Mouse (Mus musculus) R1 (cell line): ENCODE measurements at regions not wholly inside any gene's neighbourhood (a gene's known extent, or its start where the extent isn't known, plus 50 kb on each side); places are given as distances from the start of the nearest gene placed in this dataset.
A peak's percentile ranks its signal among the peaks of the same experiment; 100 is the strongest.

ENCODE experiments used
- DNase-seq: peaks from one replicate; pipeline ENCODE4 v3.0.0-alpha.2; 2018; ENCODE audit warnings: low read depth, low spot score

DNA sequence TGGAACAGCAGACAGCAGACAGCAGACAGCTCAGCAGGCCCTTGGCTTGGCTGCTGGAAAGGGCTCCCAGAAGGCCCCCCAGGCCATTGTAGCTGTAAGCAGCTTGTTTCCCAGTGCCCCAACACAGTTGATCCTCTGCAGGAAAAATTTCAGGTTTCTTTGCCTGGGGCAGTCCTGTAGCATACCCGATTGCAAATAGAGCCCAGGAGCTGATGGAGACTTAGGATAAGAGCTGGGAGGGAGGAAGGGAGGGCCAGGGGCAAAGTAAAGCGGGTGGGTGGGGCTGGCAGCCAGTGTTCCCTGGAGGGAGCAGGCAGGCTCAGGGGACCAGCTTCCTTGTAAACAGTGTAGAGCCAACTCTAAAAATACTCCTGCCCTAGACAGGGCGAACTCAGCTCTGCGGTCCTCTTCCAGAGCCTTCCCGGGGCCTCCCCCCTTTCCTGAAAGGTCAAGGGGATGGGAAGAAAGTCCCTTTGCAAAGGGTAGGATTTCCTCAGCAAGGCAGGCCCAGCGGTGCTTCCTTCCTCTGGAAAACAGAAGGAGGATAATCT is 101.8 kb upstream of the Jun start:
- peak; percentile 23 for DNase-seq

DNA sequence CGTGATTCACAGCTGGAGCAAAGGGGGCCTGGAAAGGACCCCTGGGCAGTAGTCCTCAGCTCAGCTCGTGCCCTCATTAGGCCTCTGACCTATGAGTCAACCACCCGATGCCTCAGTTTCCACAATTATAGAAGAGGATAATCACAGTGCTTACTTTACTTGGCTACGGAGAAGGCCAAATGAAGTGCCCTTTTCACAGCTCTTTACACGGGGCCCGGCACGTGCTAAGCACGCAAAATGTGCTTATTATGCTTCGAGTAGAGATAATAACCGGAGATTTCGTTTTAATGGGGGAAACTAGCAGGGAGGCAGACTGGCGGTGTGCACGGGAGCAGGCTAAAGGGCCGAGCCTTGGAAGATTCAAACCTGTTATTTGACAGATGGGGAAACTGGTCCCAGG is 102.4 kb upstream of the Jun start:
- no peak for DNase-seq

DNA sequence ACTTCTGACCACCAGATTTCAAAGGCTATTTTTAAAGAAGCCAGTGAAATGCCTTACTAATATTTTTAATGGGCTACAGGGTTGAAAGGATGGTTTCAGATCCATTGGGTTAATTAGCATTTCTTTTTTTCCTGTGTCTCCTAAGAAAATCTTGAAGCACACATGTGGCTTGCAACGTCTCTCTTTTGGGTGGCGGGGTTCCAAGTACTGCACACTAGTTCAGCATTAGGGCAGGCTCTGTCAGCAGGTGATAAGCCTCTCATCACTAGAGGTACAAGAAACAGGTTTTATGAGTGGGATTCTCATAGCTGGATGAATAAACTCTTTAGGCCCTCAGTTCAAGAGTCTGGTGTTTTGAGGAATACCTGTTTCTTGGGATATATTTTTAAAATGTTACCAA is 103.2 kb upstream of the Jun start:
- no peak for DNase-seq

DNA sequence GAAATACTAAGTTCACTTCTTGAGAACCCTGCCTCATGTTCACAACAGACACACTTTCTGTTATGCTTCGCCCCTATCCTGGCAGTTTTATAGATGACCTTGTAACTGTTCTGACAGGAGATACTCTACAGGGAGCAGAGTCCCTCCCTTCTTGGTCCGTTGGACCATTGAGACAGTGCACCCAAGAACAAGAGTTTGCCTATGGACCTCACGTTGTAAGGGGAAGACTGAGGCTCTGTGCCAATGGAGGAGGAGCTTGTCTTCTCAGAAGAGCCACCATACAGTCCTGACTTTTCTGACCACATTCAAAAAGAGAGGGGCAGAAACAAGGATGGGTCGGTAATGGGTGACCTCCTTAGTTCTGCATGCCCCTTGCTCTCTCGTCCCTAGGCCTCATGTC is 103.8 kb upstream of the Jun start:
- DNase-seq: no peak

DNA sequence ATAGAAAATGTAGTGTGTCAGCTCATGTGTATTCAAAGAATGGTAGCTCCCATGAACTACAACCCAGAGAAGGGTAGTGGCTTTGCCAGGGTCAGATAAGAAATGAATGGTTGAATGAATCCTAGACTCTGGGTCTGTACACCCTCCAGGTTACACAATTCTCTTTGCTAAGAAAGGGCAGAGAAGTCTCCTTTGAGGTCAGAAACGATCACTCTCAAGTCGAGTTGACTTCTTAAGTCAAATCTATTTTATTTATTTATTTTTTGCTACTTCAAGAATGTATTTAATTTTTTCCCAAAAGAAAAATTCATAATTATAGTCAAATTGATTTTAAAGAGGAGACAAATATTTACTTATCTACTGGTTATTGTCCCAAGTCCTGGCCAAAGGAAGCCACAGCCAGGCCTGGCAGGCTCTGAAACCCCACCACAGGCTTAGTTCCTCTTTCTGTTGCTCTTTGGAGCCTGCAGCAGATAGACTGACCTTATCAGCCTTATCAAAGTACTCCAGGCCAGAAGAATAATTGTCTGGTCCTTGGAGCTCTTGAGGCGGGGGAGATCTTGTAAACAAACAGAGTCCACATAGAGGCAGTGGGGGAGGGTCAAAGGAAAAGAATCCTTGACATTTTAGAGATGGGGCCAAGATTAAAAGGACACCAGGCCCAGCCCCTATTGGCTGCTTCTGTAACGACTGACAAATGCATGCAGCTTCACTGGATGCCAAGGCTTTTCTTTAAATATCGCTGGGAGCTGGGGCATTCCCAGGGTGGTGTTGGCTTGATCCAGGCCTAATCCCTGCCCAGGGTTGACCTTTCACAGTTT is 104.6 kb upstream of the Jun start:
- DNase-seq: no peak

DNA sequence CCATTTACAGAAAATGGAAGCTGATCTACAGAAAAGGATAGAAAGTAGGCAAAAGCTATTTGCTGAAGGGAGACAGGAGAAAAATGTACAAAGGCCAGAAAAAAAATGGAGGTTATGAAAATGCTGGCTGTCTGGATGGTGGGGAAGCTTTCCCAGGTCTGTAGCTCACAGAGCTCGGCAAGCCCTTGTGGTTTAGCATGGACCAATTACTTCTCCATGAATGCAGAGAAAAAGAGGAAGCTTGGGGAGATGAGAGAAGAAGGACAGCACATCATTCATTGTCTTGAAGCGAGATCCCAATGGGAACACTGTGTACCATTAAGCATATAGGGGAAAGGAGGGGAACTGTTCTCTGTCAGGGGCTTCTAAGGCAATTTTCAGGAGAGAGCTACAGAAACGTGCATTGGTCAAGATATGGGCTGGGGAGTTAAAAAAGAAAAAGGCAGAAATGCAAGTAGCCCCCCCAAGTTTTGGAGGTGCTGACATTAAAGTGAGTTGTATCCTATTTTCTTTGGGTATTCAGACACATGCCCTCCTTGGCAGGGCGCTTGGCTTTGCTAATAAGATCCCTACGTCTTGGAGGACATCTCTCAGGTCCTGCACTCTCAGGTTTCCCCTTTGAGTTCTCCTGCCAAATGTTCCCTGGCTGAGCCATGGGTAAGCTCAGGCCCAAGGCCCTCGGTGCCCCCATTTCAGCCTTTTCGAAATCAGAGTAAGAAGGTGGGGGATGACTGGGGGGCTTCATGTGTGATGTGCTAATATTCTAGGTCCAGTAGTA is 105.8 kb upstream of the Jun start:
- DNase-seq: no peak

DNA sequence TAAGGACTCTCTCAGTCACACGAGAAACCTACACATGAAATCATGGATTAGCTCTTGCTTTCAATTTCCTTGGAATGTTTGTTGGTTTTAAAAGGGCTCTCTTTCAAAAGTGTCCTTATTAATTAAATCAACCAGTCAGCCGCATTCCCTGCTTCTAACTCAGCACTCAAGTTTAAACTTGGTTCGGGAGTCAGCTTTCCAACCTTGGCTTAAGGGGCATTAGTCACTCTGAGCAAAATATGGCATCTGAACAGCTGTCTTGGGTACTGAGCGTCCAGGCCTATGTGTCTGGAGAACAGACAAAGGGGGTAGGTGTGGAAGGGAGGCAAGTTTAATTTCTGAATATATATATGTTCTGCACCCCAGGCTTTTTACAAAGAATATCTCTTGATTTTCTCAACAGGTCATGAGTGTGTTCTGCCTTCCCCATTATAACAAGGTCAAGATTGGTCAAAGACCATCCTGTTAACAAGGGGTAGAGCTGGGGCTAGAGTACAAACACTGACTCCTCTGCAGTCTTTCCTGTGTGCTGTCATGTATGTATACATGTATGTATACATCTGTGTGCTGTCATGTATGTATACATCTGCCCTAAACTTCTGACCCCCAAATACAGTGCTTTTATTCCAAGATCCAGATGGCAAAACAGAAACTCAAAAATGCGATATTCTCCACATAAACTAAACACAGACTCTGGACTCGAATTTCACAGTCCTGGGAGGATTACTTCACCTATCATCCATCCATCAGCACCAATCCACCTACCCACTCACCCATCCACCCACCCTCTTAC is 106.8 kb upstream of the Jun start:
- DNase-seq: no peak

DNA sequence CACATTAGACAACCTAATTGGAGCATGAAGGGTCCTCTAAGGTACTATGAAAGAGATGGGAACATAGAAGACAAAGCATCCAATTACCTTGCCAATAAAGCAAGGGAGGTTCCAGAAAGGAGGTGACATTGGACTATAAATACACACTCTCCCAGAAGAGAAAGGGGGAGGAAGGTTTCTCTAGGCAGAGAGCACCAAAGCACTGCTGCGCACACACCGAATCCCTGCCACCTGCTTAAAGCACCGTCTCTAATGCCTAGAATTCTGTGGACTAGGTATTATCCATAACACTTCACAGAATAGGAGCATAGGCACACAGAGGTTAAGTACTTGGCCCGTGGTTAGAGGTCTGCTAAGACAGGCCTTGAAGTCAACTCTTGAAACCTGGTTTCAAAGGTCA is 107.8 kb upstream of the Jun start:
- DNase-seq: no peak

DNA sequence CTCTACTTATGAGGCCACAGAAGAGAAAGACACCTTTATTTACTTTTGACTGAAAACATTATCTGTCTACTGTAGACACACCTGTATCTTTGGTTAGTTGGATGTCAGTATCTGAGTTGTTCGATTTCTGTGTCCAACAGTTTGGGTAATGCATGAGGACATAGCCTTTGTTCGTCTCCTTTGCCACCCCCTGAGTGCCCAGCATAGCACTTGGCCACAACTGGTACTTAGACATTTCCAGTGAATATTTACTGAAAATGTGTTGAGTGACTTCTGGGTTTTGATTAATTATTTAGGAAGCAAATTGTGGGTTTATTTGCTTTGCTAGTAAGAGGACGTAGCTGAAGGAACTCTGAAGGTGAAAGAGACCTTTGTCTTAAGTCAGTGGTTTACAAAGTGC is 108.4 kb upstream of the Jun start:
- DNase-seq: no peak

DNA sequence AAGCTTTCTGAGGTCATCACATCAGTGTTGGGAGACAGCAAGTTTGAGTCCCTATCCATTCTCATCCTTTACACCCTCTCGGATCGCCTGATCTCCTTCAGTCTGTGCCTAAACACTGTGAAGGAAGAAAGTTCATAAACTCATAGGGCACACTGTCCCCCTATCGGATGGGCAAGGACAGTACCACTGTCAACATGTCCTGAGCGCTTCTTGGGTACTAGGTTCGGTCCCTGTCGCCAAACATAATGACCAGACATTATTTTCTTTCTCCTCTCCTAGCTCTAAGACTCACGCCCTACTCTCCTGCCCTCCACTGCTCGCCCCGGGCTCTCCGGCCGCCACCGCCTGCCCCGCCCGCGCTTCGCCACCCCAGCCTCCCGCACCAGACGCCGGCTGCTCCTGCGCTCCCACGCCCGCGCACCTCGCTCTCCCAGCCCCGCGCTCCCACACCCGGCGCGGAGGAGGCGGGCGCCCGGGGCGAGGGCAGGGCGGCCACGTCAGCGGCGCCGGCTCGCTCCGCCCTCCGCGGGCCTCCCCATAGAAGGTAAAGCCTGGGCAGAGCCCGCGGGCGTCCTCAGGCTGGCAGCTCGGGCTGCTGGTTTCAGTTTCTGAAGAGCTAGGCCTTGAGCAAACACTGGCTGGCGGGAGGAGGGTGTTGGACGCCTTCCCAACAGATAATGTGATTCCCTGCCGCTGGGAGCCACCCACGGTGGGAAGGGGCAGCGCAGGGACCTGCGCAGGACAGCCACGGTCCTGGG is 109.1 kb upstream of the Jun start:
- peak; percentile 68 for DNase-seq

DNA sequence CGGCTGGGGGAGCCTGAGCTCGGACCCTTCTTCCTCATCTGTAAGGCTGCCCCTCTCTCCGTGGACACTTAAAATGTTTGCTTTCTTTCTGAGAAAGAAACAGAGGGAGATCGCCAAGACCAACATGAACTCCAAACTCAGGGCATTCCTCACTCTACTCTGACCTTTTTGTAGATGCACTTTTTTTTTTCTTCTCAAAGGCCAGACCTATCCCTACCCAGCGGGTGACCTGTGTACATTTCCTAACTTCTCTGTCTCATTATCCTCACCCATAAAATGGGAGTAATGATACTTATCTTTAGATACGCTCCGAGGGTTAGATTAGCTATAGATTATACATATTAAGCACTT is 109.6 kb upstream of the Jun start:
- DNase-seq: peak; percentile 43

DNA sequence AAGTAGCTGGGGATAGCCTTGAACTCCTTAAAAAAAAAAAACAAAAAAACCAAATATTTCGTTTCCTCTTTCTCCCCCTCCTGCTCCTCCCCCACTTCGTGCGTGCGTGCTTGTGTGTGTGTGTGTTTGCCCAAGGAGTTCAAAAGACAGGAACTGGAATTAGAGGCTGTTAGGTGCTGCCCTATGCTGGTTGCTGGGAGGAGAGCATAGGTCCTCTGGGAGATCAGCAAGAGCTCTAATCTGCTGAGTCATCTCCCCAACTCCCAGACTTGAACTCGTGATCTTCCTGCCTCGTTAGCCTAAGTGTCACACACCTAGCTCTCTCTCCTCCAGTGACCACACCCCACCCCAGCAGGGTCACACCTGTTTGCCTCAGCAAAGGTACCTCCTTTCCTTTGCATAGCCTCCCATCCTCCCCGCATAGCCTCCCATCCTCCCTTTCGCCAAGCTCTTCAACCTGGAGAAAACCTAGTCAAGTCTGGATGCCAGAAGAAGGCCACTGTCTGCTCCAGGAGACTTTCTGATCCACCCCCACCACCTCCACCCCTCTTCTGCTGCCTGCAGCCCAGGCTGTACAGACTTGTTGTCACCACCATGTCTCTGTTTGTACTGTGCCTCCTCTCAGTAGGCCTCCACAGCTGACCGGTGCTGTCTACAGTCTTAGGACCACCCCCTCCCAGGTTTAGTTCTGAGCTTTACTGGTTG is 110.5 kb upstream of the Jun start:
- DNase-seq: peak; percentile 48

DNA sequence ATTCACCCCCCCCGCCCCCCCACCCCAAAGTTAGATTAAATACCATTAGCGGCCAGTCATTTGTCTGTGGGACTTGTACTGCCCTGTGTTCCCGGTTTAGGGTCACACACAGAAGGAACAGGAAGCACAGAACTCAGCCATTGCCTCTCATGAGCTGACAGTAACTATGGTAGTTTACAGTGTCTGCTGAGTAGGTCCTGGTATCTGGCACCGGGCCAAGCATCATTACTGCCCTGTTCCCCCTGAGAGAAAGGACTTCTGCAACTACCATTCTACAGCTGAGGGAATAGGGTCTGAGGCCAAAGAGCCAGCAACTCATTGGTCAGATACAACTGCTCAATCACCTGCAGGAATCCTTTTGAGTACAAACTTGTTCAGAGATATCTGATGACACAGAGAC is 111.4 kb upstream of the Jun start:
- DNase-seq: no peak

DNA sequence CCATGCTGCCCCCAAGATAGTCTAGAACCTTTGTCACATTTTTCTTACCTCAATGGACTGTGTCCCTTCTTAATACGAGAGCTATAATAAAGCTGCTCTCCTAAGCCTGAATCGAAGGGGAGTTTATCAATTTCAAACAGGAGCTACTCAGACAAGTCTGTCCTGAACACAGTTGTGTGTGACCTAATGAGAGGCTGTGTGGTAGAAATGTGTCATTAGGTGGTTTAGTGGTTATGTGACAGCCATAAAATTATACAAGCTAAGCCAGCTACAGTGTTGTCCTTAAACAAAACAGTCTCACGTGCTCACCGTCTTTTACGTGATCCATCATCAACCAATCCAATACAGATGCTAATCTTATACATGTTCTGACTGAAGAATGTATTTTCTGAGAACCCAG is 114.5 kb upstream of the Jun start:
- no peak for DNase-seq

DNA sequence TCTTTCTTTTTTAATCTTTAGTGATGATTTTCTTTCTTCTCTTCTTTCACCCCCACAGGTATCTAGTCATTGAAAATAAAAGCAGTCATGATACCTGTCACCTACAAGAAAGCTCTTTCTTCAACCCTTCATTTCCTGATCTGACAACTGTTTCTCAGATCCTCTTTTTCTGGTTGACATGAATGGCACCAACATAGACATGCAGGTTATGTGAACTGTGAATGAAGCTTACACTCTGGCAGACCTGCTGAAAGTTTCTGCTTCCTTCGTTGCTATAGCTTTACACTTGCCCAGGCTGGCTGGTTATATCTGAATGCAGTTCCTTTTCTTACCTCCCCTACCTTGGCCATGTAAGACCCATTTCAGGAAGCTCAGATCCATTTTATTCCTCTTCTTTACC is 115.2 kb upstream of the Jun start:
- DNase-seq: no peak

DNA sequence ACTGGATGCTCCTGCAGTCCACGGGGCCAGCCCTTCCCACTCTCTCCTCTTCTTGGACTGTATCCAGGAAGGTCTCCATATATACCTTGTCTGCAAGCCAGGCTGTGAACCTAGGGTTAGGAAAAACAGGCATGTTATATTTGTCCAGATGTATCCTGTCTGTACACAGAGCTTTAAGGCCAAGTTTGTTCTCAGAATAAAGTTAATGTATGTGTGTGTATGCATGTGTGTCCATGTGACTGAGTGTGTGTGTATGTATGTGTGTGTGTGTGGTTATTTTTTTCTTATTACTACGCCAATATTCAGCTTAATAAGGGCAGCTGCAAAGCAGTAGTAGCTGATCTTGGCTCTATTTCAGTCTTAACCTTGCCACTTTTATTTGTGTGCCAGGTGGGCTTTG is 117.7 kb upstream of the Jun start:
- no peak for DNase-seq

DNA sequence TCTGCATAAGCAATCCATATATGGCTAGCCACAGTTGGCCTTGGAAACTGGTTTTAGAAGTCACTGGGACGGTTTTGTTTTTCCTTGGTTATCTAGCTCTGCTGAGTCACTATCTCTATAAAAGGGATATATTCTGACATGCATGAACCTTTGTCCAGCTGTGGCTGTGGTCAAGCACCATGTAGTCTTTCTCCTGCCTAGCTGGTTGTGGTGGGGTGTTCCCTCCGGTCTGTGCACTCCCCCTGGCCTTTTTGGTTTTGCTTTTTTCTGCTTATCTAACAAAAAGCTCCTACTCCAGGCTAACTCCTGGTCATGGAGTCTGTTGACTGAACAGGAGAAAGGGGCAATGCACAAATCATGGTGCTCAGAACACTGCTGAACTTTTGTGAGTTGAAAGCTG is 125.7 kb upstream of the Jun start:
- DNase-seq: no peak

DNA sequence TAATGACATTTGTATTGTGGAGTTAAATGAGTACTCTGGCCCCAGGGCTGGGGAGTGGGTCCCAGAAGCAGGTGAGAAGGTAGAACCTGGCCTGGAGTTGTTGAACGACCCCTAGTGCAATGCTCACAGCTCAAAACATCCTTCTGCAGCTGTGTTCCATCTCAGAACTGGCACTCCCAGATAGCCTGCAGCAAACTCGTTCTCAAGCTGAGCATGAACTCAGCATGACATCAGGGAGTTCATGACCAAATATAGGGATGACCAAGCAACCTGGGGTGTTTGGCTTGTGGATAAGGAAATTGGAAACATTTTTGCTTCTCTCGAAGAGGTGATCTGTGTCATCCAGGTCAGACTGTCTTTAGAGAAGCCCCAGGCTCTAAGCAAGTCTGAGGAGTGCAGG is 126.4 kb upstream of the Jun start:
- no peak for DNase-seq

DNA sequence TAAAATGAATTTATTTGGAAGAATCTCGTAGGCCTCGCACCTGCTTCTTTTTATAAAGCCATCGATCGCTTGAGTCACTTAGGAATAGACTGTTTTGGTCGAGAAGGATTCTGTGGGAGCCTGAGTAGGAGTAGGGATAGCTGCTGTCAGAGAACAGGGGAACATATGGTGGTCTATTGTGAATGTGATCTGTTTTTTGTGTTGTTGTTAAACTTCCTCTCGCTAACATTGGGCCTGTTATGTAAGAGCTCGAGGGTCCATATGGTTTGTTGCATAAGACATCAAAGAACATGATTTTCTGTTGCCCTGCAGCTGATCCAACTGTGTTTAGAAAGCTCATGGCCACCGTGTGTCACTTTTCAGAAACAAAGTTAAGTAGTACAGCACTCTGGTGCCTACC is 126.9 kb upstream of the Jun start:
- DNase-seq: no peak

DNA sequence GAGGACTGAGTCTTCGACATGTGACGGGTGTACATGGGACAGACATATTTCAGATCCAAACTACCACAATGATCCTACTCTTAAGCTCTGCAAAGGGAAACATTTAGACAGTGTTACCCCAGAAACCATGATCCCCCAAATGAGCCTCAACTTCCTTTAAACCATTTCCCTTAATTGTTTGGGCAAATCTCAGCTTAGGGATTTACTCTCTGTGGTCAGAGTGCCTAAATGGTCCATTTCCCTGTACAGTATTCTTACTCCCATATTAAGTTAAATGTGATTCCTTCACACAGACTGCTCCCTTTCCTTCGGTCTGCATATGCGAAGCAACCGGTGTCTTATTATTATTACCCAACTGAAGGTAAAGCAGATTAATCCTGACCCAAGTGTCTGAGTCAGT is 128.4 kb upstream of the Jun start:
- DNase-seq: no peak

DNA sequence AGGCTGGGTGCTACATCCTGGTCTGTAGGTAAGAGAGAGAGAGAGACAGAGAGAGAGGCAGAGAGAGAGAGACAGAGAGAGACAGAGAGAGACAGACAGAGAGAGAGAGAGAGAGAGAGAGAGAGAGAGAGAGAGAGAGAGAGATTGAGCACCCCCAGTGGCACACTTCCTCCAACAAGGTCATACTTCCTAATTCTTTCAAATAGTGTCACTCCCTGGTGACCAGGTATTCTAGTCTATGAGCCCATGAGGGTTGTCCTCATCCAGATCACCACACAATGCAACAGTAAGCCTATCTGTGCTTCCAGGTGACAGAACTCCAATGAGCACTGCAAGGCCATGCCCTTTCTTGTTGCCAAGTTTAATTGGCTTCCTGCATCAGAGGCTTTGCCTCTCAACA is 129.0 kb upstream of the Jun start:
- DNase-seq: no peak
